Comparison of ENCODE assay signal across 30 mouse cellular contexts in the genomic region with DNA sequence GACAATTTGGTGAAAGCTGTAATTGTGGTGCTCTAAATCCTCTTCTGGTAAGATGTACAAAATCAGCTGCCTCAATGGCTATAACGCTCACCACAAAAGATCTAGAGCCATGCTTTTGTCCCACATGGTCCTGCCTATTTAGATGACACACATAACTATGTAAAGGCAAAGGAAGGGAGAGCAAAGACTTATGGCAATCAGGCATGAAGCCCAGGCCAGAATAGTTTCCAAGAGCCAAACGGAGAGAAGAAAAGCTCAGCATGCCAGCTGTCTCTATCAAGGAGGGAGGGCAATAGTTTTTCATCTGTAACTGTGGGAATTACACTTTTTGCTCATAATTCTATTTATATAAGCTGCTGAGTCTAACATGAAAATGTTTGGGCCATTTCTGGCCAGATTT. TPM values are rescaled to one million over a fixed set of nuclear protein-coding genes. Genes with fewer than 3 reads are reported as not detected.
A peak's percentile ranks its signal among the peaks of the same experiment; 100 is the strongest.
DNase-seq lines count a peak whose midpoint lies in the region; ATAC-seq and TF ChIP-seq lines count a peak whose summit lies in the region.
"Had no signal": no experiment of that assay in that cellular context is flagged by ENCODE, and none has a peak within 500 bp of the region (broad histone marks: within the 10 kb centered on the region; RNA-seq: fewer than 3 reads in every experiment).

No protein-coding gene starts in this region.

- H3K36me3 ChIP-seq in heart, embryonic 14.5 days (ENCODE audit: control insufficient read depth, insufficient read depth, low read length) = peaks cover 19% of the 10 kb centered on the region; the same call in 1 of the 2 replicates
- H3K36me3 ChIP-seq in lung, embryonic 14.5 days (ENCODE audit: insufficient read depth) = peaks cover 18% of the 10 kb centered on the region; the same call in 1 of the 2 replicates
- 0 out of 2 replicates have a peak, but pooled peaks cover 3% of the 10 kb centered on the region for H3K36me3 ChIP-seq in kidney, embryonic 16.5 days (ENCODE audit: insufficient read depth, low read length)
- H3K36me3 ChIP-seq: embryonic facial prominence, embryonic 15.5 days; intestine, embryonic 15.5 days; midbrain, embryonic 15.5 days; neural tube, embryonic 15.5 days had no signal

- no peaks in the 10 kb centered on the region for H3K27me3 ChIP-seq in heart, embryonic 14.5 days (ENCODE audit: control insufficient read depth, insufficient read depth, low read length)
- no peaks in the 10 kb centered on the region for H3K27me3 ChIP-seq in lung, embryonic 14.5 days (ENCODE audit: insufficient read depth, low read length)
- no peaks in the 10 kb centered on the region for H3K27me3 ChIP-seq in kidney, embryonic 16.5 days (ENCODE audit: insufficient read depth, low read length)
- H3K27me3 ChIP-seq: embryonic facial prominence, embryonic 15.5 days; forebrain, embryonic 12.5 days; intestine, embryonic 15.5 days; liver, embryonic 12.5 days; midbrain, embryonic 15.5 days; neural tube, embryonic 15.5 days had no signal

- ATAC-seq in heart, embryonic 14.5 days (ENCODE audit: insufficient number of reproducible peaks, insufficient read depth, low FRiP score, low read depth) = no peak
- no peak for ATAC-seq in lung, embryonic 14.5 days (ENCODE audit: insufficient read depth)
- ATAC-seq in kidney, embryonic 16.5 days (ENCODE audit: low FRiP score, low TSS enrichment) = no peak
- ATAC-seq: CD4-positive, CD25-positive, alpha-beta regulatory T cell, adult 4 months; hindbrain, embryonic 16.5 days; intestine, embryonic 15.5 days; liver, embryonic 12.5 days; liver, postnatal 0 days; midbrain, embryonic 15.5 days had no signal

- H3K9ac ChIP-seq in heart, embryonic 14.5 days (ENCODE audit: low read length) = no peak overlapping the region
- H3K9ac ChIP-seq in lung, embryonic 14.5 days = no peak overlapping the region
- H3K9ac ChIP-seq in kidney, embryonic 16.5 days (replicated peaks; ENCODE audit: low read length) = no peak overlapping the region
- H3K9ac ChIP-seq: embryonic facial prominence, embryonic 15.5 days; forebrain, embryonic 12.5 days; intestine, embryonic 15.5 days; liver, embryonic 12.5 days; liver, postnatal 0 days; midbrain, embryonic 15.5 days; neural tube, embryonic 15.5 days had no signal

- peak overlapping the region; percentile 43; the same call in 1 of the 2 replicates for H3K4me2 ChIP-seq in heart, embryonic 14.5 days (ENCODE audit: low read length)
- no peak overlapping the region for H3K4me2 ChIP-seq in lung, embryonic 14.5 days
- no peak overlapping the region for H3K4me2 ChIP-seq in kidney, embryonic 16.5 days (replicated peaks; ENCODE audit: low read depth, low read length)
- H3K4me2 ChIP-seq: embryonic facial prominence, embryonic 15.5 days; forebrain, embryonic 12.5 days; intestine, embryonic 15.5 days; liver, embryonic 12.5 days; midbrain, embryonic 15.5 days; neural tube, embryonic 15.5 days had no signal

- H3K27ac ChIP-seq in gastrocnemius, adult 2 months = peak overlapping the region; percentile 48; the same call in 1 of the 2 replicates
- peak overlapping the region; percentile 56 to 85 for H3K27ac ChIP-seq in heart, embryonic 14.5 days (replicated peaks in 1 of 2; ENCODE audit: control insufficient read depth in 1 of 2, insufficient read depth in 1 of 2, low read depth in 2 of 2, low read length in 2 of 2)
- no peak overlapping the region for H3K27ac ChIP-seq in lung, embryonic 14.5 days (ENCODE audit: low read depth)
- no peak overlapping the region for H3K27ac ChIP-seq in kidney, embryonic 16.5 days (ENCODE audit: low read length)
- H3K27ac ChIP-seq: embryonic facial prominence, embryonic 10.5 days; embryonic facial prominence, embryonic 15.5 days; forebrain, embryonic 12.5 days; hindbrain, embryonic 10.5 days; intestine, embryonic 15.5 days; liver, embryonic 12.5 days; midbrain, embryonic 10.5 days; midbrain, embryonic 15.5 days; neural tube, embryonic 15.5 days had no signal

- 62% methylated on average over 2 of the region's 2 CpGs for WGBS in heart, embryonic 14.5 days
- WGBS in lung, embryonic 14.5 days = 68% methylated on average over 2 of the region's 2 CpGs
- WGBS in kidney, embryonic 16.5 days = 83% methylated on average over 2 of the region's 2 CpGs

- no peak for TF ChIP-seq CTCF in gastrocnemius, adult 2 months (IDR thresholded peaks at IDR 0.05)
- no peak for TF ChIP-seq CTCF in lung, embryonic 14.5 days (IDR thresholded peaks at IDR 0.05; ENCODE audit: low read depth)

- H3K9me3 ChIP-seq in heart, embryonic 14.5 days (ENCODE audit: control insufficient read depth, low read length) = no peaks in the 10 kb centered on the region
- no peaks in the 10 kb centered on the region for H3K9me3 ChIP-seq in lung, embryonic 14.5 days (ENCODE audit: low read depth, low read length)
- no peaks in the 10 kb centered on the region; the same call in 1 of the 2 replicates for H3K9me3 ChIP-seq in kidney, embryonic 16.5 days (ENCODE audit: low read length)
- H3K9me3 ChIP-seq: embryonic facial prominence, embryonic 15.5 days; forebrain, embryonic 12.5 days; hindbrain, embryonic 10.5 days; intestine, embryonic 15.5 days; liver, embryonic 12.5 days; midbrain, embryonic 10.5 days; midbrain, embryonic 15.5 days; neural tube, embryonic 15.5 days had no signal

- H3K4me3 ChIP-seq in gastrocnemius, adult 2 months = no peak overlapping the region
- H3K4me3 ChIP-seq in heart, embryonic 14.5 days (ENCODE audit: control insufficient read depth in 1 of 2, insufficient read depth in 1 of 2, low read depth in 1 of 2, low read length in 2 of 2) = no peak overlapping the region
- H3K4me3 ChIP-seq in lung, embryonic 14.5 days (ENCODE audit: low read depth, low read length) = no peak overlapping the region
- H3K4me3 ChIP-seq in kidney, embryonic 16.5 days (ENCODE audit: low read length) = no peak overlapping the region
- H3K4me3 ChIP-seq: embryonic facial prominence, embryonic 10.5 days; embryonic facial prominence, embryonic 15.5 days; forebrain, embryonic 12.5 days; hindbrain, embryonic 10.5 days; intestine, embryonic 15.5 days; liver, embryonic 12.5 days; midbrain, embryonic 10.5 days; midbrain, embryonic 15.5 days; neural tube, embryonic 15.5 days had no signal

- intact Hi-C loops in gastrocnemius, adult 2 months (cut with DNase I) = no loop called here

- H3K4me1 ChIP-seq in heart, embryonic 14.5 days (ENCODE audit: control insufficient read depth in 2 of 2, insufficient read depth in 2 of 2, low read length in 2 of 2) = peaks cover 17 to 64% of the 10 kb centered on the region in 2 experiments
- no peaks in the 10 kb centered on the region for H3K4me1 ChIP-seq in lung, embryonic 14.5 days (ENCODE audit: insufficient read depth)
- no peaks in the 10 kb centered on the region for H3K4me1 ChIP-seq in kidney, embryonic 16.5 days (ENCODE audit: insufficient read depth, low read length)
- H3K4me1 ChIP-seq: embryonic facial prominence, embryonic 10.5 days; embryonic facial prominence, embryonic 15.5 days; forebrain, embryonic 12.5 days; hindbrain, embryonic 10.5 days; intestine, embryonic 15.5 days; midbrain, embryonic 10.5 days; midbrain, embryonic 15.5 days; neural tube, embryonic 15.5 days had no signal

- no peak for DNase-seq in gastrocnemius, adult 2 months
- no peak for DNase-seq in gastrocnemius, postnatal 10 days
- no peak for DNase-seq in heart, adult 18-20 months
- peak; percentile 19 for DNase-seq in lung, embryonic 14.5 days
- DNase-seq in lung, postnatal 4 days = no peak
- DNase-seq: adrenal gland, postnatal 14 days; cerebellum, adult 18-20 months; cerebellum, postnatal 25 days; kidney, adult 2 months; kidney, postnatal 10 days; layer of hippocampus, postnatal 36 days; left cerebral cortex, postnatal 4 days; liver, postnatal 0 days; lung, postnatal 14 days; retina, postnatal 1 day; right cerebral cortex, postnatal 14 days; thymus, postnatal 4 days had no signal

RNA-seq across cellular contexts. Expression of gene Grb10, which starts 45.3 kb away (rescaled TPM):
- 10 to 100 TPM; 27.9 to 59.3 TPM for total RNA-seq in gastrocnemius, adult 2 months (2021)
- total RNA-seq in gastrocnemius, postnatal 10 days (2021) = 100 to 1,000 TPM; 410 to 422 TPM
- polyA plus RNA-seq in heart, embryonic 14.5 days (2014; fragmentation: Nextera tagmentation; extraction: Ambion mirVana) = 272 and 330 TPM in 2 replicates
- total RNA-seq in heart, adult 18-20 months (2021) = 10 to 100 TPM; 55.7 to 65.7 TPM
- polyA plus RNA-seq in lung, embryonic 14.5 days (2014; fragmentation: Nextera tagmentation; extraction: Ambion mirVana) = 299 and 313 TPM in 2 replicates
- 374 and 409 TPM in 2 replicates for polyA plus RNA-seq in kidney, embryonic 16.5 days (2015; fragmentation: Nextera tagmentation; extraction: Ambion mirVana)

Comparison
In these comparisons a context has a peak if more than half of its experiments do, and no peak if none do; other contexts are left out.
1. RNA of gene Grb10, which starts 45.3 kb away (total RNA-seq): 410 to 422 TPM in gastrocnemius, postnatal 10 days; 55.7 to 65.7 TPM in heart, adult 18-20 months and 27.9 to 59.3 TPM in gastrocnemius, adult 2 months; every median in the first group is over 4 times any median in the second.
2. H3K27ac ChIP-seq: peak in gastrocnemius, adult 2 months (single experiment) and heart, embryonic 14.5 days (2 of 2); none in lung, embryonic 14.5 days (single experiment) and kidney, embryonic 16.5 days (single experiment).